ENCODE assay signal across 10 mouse cellular contexts in the genomic region with DNA sequence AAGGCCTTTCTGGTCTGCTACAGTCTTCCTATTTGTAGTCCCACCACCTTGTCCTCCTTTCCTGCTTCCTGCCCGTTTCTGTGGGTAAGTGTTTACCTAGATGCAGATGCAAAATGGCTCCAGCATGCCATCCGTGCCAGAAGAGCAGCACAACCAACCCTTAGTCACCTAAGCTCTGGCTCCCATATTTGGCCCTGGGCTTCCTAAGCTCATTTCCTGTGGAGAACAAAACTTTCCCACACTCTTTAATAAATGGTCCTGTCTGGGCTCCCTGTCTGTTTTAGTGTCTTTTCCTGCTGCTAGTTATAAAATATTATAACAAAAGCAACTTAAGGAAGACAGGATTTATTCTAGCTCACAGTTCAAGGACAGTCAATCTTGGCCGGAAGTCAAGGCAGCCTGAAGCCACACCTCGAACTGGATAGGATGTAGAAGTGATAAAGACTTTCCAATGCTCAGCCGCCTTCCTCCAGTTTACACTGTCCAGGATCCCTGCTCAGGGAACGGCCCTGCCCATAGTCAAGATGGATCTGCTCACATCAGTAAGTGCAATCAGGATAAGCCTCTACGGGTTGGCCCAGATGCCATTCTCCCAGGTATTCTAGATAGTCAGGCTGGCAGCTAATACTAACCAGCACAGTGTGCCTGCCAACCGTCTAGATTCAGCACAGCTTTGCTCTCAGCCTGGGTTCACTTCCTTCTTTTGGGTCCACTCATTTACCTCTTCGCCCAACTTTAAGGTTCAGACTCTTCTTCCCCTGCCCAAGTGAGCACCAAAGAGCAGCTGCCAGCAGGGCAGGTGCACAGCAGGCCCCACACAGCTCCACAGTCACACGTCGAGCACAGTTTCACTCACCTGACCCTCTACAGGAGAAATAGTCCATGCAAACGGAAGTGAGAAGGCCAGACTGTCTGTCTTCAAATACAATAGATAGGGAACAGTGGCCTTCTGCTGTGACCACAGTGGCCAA. TPM values are rescaled to one million over a fixed set of nuclear protein-coding genes. Genes with fewer than 3 reads are reported as not detected.
A peak's percentile ranks its signal among the peaks of the same experiment; 100 is the strongest.
DNase-seq lines count a peak whose midpoint lies in the region; ATAC-seq and TF ChIP-seq lines count a peak whose summit lies in the region.
"Had no signal": no experiment of that assay in that cellular context is flagged by ENCODE, and none has a peak within 500 bp of the region (broad histone marks: within the 10 kb centered on the region; RNA-seq: fewer than 3 reads in every experiment).

No protein-coding gene starts in this region.

- DNase-seq in lung, adult 18-20 months, result peak; percentile 15 to 48
- DNase-seq in lung, adult 2 months, result no peak
- DNase-seq in liver, postnatal 0 days, result no peak
- no peak for DNase-seq in stomach, postnatal 0 days (ENCODE audit: low spot score)
- no peak for DNase-seq in cerebellum, adult 18-20 months
- no peak for DNase-seq in left cerebral cortex, adult 18-20 months (ENCODE audit: low spot score in 2 of 2)
- DNase-seq: kidney, postnatal 14 days had no signal

- H3K9ac ChIP-seq in liver, postnatal 0 days (replicated peaks), result no peak overlapping the region
- H3K9ac ChIP-seq in stomach, postnatal 0 days (ENCODE audit: low read length), result no peak overlapping the region
- no peak overlapping the region for H3K9ac ChIP-seq in hindbrain, embryonic 13.5 days
- H3K9ac ChIP-seq: embryonic facial prominence, embryonic 13.5 days had no signal

- peak overlapping the region; percentile 18; the same call in 1 of the 2 replicates for H3K27ac ChIP-seq in liver, postnatal 0 days (ENCODE audit: low read depth)
- 0 out of 2 replicates have a peak overlapping the region, but pooled peaks have one; percentile 4 for H3K27ac ChIP-seq in stomach, postnatal 0 days (replicated peaks)
- H3K27ac ChIP-seq in hindbrain, embryonic 13.5 days, result no peak overlapping the region
- H3K27ac ChIP-seq: embryonic facial prominence, embryonic 13.5 days had no signal

- H3K4me2 ChIP-seq in liver, postnatal 0 days (ENCODE audit: low read depth, low read length), result no peak overlapping the region
- H3K4me2 ChIP-seq in stomach, postnatal 0 days (replicated peaks; ENCODE audit: low read depth), result no peak overlapping the region
- no peak overlapping the region for H3K4me2 ChIP-seq in hindbrain, embryonic 13.5 days
- H3K4me2 ChIP-seq: embryonic facial prominence, embryonic 13.5 days had no signal

- no peaks in the 10 kb centered on the region for H3K36me3 ChIP-seq in liver, postnatal 0 days (replicated peaks; ENCODE audit: insufficient read depth, low read length)
- no peaks in the 10 kb centered on the region for H3K36me3 ChIP-seq in stomach, postnatal 0 days (ENCODE audit: control insufficient read depth, insufficient read depth, low read length)
- H3K36me3 ChIP-seq in hindbrain, embryonic 13.5 days, result peaks cover 17% of the 10 kb centered on the region

- peak; percentile 56 for ATAC-seq in granulocyte monocyte progenitor cell, adult 5-6 weeks (replicated peaks; ENCODE audit: poor library complexity, severe bottlenecking)
- ATAC-seq in liver, postnatal 0 days, result 0 out of 2 replicates have a peak, but pooled peaks have one; percentile 19
- ATAC-seq in stomach, postnatal 0 days (ENCODE audit: low FRiP score, low TSS enrichment), result peak; percentile 61; the same call in 1 of the 2 replicates
- ATAC-seq in hindbrain, embryonic 13.5 days (ENCODE audit: low FRiP score), result no peak

- no peaks in the 10 kb centered on the region for H3K27me3 ChIP-seq in liver, postnatal 0 days (ENCODE audit: insufficient read depth, low read length)
- no peaks in the 10 kb centered on the region for H3K27me3 ChIP-seq in stomach, postnatal 0 days (ENCODE audit: control insufficient read depth, insufficient read depth, low read length)
- H3K27me3 ChIP-seq in hindbrain, embryonic 13.5 days, result no peaks in the 10 kb centered on the region
- H3K27me3 ChIP-seq: embryonic facial prominence, embryonic 13.5 days had no signal

- WGBS in lung, adult 2 months, result 47% methylated on average over 12 of the region's 12 CpGs
- WGBS in liver, postnatal 0 days (ENCODE audit: insufficient replicate concordance), result 62% methylated on average over 12 of the region's 12 CpGs
- WGBS in stomach, postnatal 0 days, result 66% methylated on average over 12 of the region's 12 CpGs
- 91% methylated on average over 12 of the region's 12 CpGs for WGBS in hindbrain, embryonic 13.5 days

- no peaks in the 10 kb centered on the region for H3K9me3 ChIP-seq in liver, postnatal 0 days (ENCODE audit: low read length)
- H3K9me3 ChIP-seq in stomach, postnatal 0 days (ENCODE audit: control insufficient read depth, low read length), result no peaks in the 10 kb centered on the region
- no peaks in the 10 kb centered on the region for H3K9me3 ChIP-seq in hindbrain, embryonic 13.5 days
- H3K9me3 ChIP-seq: embryonic facial prominence, embryonic 13.5 days had no signal

- peaks cover 7% of the 10 kb centered on the region for H3K4me1 ChIP-seq in lung, adult 2 months (ENCODE audit: control insufficient read depth, insufficient read depth, low read length)
- H3K4me1 ChIP-seq in liver, postnatal 0 days (ENCODE audit: insufficient read depth), result peaks cover 9% of the 10 kb centered on the region; the same call in 1 of the 2 replicates
- H3K4me1 ChIP-seq in stomach, postnatal 0 days (replicated peaks; ENCODE audit: control insufficient read depth, insufficient read depth), result no peaks in the 10 kb centered on the region
- peaks cover 20% of the 10 kb centered on the region for H3K4me1 ChIP-seq in hindbrain, embryonic 13.5 days (replicated peaks)

- no peak for TF ChIP-seq CTCF in lung, adult 2 months (IDR thresholded peaks at IDR 0.05; ENCODE audit: insufficient read depth, low read length)
- TF ChIP-seq CTCF in liver, postnatal 0 days (IDR thresholded peaks at IDR 0.05; ENCODE audit: low read depth), result no peak
- no peak for TF ChIP-seq CTCF in stomach, postnatal 0 days (IDR thresholded peaks at IDR 0.05; ENCODE audit: low read depth)

- no peak for TF ChIP-seq POLR2A in lung, adult 2 months (IDR thresholded peaks at IDR 0.05; ENCODE audit: borderline replicate concordance, extremely low read depth, low read depth, low read length)

- 0 out of 2 replicates have a peak, but pooled peaks have one; percentile 15 for TF ChIP-seq EP300 in liver, postnatal 0 days (IDR thresholded peaks at IDR 0.05; ENCODE audit: low read depth)
- no peak for TF ChIP-seq EP300 in stomach, postnatal 0 days (optimal IDR thresholded peaks at IDR 0.05)

- H3K4me3 ChIP-seq in lung, adult 2 months (replicated peaks; ENCODE audit: extremely low read depth, low read depth, low read length), result no peak overlapping the region
- H3K4me3 ChIP-seq in liver, postnatal 0 days (ENCODE audit: low read depth, low read length), result no peak overlapping the region
- no peak overlapping the region for H3K4me3 ChIP-seq in stomach, postnatal 0 days (ENCODE audit: low read depth, low read length)
- H3K4me3 ChIP-seq in hindbrain, embryonic 13.5 days, result no peak overlapping the region
- H3K4me3 ChIP-seq: embryonic facial prominence, embryonic 13.5 days had no signal

RNA-seq across cellular contexts. Expression of a gene that starts 6.4 kb away (rescaled TPM):
- 7.5 and 11.0 TPM in 2 replicates for polyA plus RNA-seq in lung, adult 2 months (2012; rRNA removed)
- 29.2 TPM in 2 replicates for total RNA-seq in granulocyte monocyte progenitor cell, adult 5-6 weeks (2014; fragmentation: Nextera tagmentation)
- total RNA-seq in granulocyte monocyte progenitor cell, adult 5-6 weeks (2017), result 15.0 and 17.3 TPM in 2 replicates
- polyA plus RNA-seq in liver, postnatal 0 days (2015; fragmentation: Nextera tagmentation; extraction: Ambion mirVana), result 1.6 TPM in 2 replicates
- polyA plus RNA-seq in stomach, postnatal 0 days (2015; fragmentation: Nextera tagmentation; extraction: Ambion mirVana), result 2.2 and 2.4 TPM in 2 replicates
- polyA plus RNA-seq in hindbrain, embryonic 13.5 days (2015; fragmentation: Nextera tagmentation; extraction: Ambion mirVana), result 11.2 and 14.5 TPM in 2 replicates
- total RNA-seq in left cerebral cortex, adult 18-20 months (2021), result 10 to 100 TPM; 17.9 to 19.3 TPM

Comparison
In these comparisons a context has a peak if more than half of its experiments do, and no peak if none do; other contexts are left out.
1. DNase-seq: peak in lung, adult 18-20 months (2 of 2); none in lung, adult 2 months (single experiment), liver, postnatal 0 days (single experiment), stomach, postnatal 0 days (single experiment), cerebellum, adult 18-20 months (0 of 2) and left cerebral cortex, adult 18-20 months (0 of 2).